Mouse (Mus musculus): ENCODE measurements at regions not wholly inside any gene's neighbourhood (a gene's known extent, or its start where the extent isn't known, plus 50 kb on each side); places are given as distances from the start of the nearest gene placed in this dataset.
A peak's percentile ranks its signal among the peaks of the same experiment; 100 is the strongest.

- Histone ChIP-seq H3K36me3 (no peaks in the 10 kb centered on the region), H3K9ac (replicated peaks) (no peak overlapping the region), H3K27me3 (no peaks in the 10 kb centered on the region), H3K4me1 (no peaks in the 10 kb centered on the region), H3K9me3 (no peaks in the 10 kb centered on the region), H3K4me2 (replicated peaks) (no peak overlapping the region), H3K27ac (replicated peaks) (no peak overlapping the region), H3K4me3 (no peak overlapping the region)
- WGBS, result 60% methylated on average over 17 of the region's 17 CpGs
- ATAC-seq (replicated peaks), result peak; percentile 73
Observed at GRCm38 (mm10) chr10:71485063-71485762, 137.7 kb downstream of the Ipmk start.

- H3K4me1 ChIP-seq, result no peaks in the 10 kb centered on the region
- no peak overlapping the region for H3K27ac ChIP-seq (replicated peaks)
- 86% methylated on average over 7 of the region's 7 CpGs for WGBS
- H3K36me3 ChIP-seq, result no peaks in the 10 kb centered on the region
- H3K9me3 ChIP-seq, result no peaks in the 10 kb centered on the region
- ATAC-seq (replicated peaks), result no peak
- H3K9ac ChIP-seq (replicated peaks), result no peak overlapping the region
- no peaks in the 10 kb centered on the region for H3K27me3 ChIP-seq
- no peak overlapping the region for H3K4me3 ChIP-seq
- no peak overlapping the region for H3K4me2 ChIP-seq (replicated peaks)
Observed at GRCm38 (mm10) chr10:71489791-71490190, 142.2 kb downstream of the Ipmk start.

- no peak for ATAC-seq (replicated peaks)
Observed at GRCm38 (mm10) chr10:71502096-71502495, 154.5 kb downstream of the Ipmk start.

GRCm38 (mm10) chr10:71504219-71504618 is 156.7 kb downstream of the Ipmk start:
- Histone ChIP-seq H3K9me3 (no peaks in the 10 kb centered on the region), H3K4me3 (no peak overlapping the region), H3K4me1 (no peaks in the 10 kb centered on the region), H3K27me3 (no peaks in the 10 kb centered on the region), H3K4me2 (replicated peaks) (no peak overlapping the region), H3K36me3 (no peaks in the 10 kb centered on the region), H3K27ac (replicated peaks) (no peak overlapping the region), H3K9ac (replicated peaks) (no peak overlapping the region)
- ATAC-seq (replicated peaks), result no peak
- 93% methylated on average over 1 of the region's 1 CpGs for WGBS

More at GRCm38 (mm10) chr10:71502096-71502495, 154.5 kb downstream of the Ipmk start:
- Histone ChIP-seq H3K4me3 (no peak overlapping the region), H3K27me3 (no peaks in the 10 kb centered on the region), H3K4me1 (no peaks in the 10 kb centered on the region), H3K4me2 (replicated peaks) (no peak overlapping the region), H3K9ac (replicated peaks) (no peak overlapping the region), H3K9me3 (no peaks in the 10 kb centered on the region), H3K27ac (replicated peaks) (no peak overlapping the region), H3K36me3 (no peaks in the 10 kb centered on the region)
- 40% methylated on average over 4 of the region's 5 CpGs for WGBS

- no peak overlapping the region for H3K4me2 ChIP-seq (replicated peaks)
- WGBS, result 88% methylated on average over 2 of the region's 2 CpGs
- no peaks in the 10 kb centered on the region for H3K9me3 ChIP-seq
- no peaks in the 10 kb centered on the region for H3K36me3 ChIP-seq
- H3K27me3 ChIP-seq, result no peaks in the 10 kb centered on the region
- no peak overlapping the region for H3K4me3 ChIP-seq
- H3K4me1 ChIP-seq, result no peaks in the 10 kb centered on the region
- no peak overlapping the region for H3K9ac ChIP-seq (replicated peaks)
- H3K27ac ChIP-seq (replicated peaks), result no peak overlapping the region
- ATAC-seq (replicated peaks), result no peak
Observed at GRCm38 (mm10) chr10:71525290-71525689, 177.7 kb downstream of the Ipmk start.

- H3K36me3 ChIP-seq, result no peaks in the 10 kb centered on the region
- no peak overlapping the region for H3K27ac ChIP-seq (replicated peaks)
- H3K4me3 ChIP-seq, result no peak overlapping the region
- H3K4me2 ChIP-seq (replicated peaks), result no peak overlapping the region
- 94% methylated on average over 2 of the region's 2 CpGs for WGBS
- H3K9me3 ChIP-seq, result no peaks in the 10 kb centered on the region
- H3K4me1 ChIP-seq, result no peaks in the 10 kb centered on the region
- ATAC-seq (replicated peaks), result no peak
- no peak overlapping the region for H3K9ac ChIP-seq (replicated peaks)
- H3K27me3 ChIP-seq, result no peaks in the 10 kb centered on the region
Observed at GRCm38 (mm10) chr10:71533759-71534158, 186.2 kb downstream of the Ipmk start.

- 52% methylated on average over 7 of the region's 7 CpGs for WGBS
Observed at GRCm38 (mm10) chr10:71545489-71545888, 197.9 kb downstream of the Ipmk start.

GRCm38 (mm10) chr10:71546507-71546906 is 198.9 kb downstream of the Ipmk start:
- H3K4me1 ChIP-seq, result no peaks in the 10 kb centered on the region
- no peak for ATAC-seq (replicated peaks)
- no peak overlapping the region for H3K4me2 ChIP-seq (replicated peaks)
- H3K9me3 ChIP-seq, result no peaks in the 10 kb centered on the region
- H3K27ac ChIP-seq (replicated peaks), result no peak overlapping the region
- no peaks in the 10 kb centered on the region for H3K36me3 ChIP-seq
- 88% methylated on average over 7 of the region's 7 CpGs for WGBS
- no peaks in the 10 kb centered on the region for H3K27me3 ChIP-seq
- no peak overlapping the region for H3K9ac ChIP-seq (replicated peaks)
- H3K4me3 ChIP-seq, result no peak overlapping the region

More at GRCm38 (mm10) chr10:71545489-71545888, 197.9 kb downstream of the Ipmk start:
- Histone ChIP-seq H3K4me1 (no peaks in the 10 kb centered on the region), H3K4me2 (replicated peaks) (no peak overlapping the region), H3K27me3 (no peaks in the 10 kb centered on the region), H3K9me3 (no peaks in the 10 kb centered on the region), H3K27ac (replicated peaks) (no peak overlapping the region), H3K4me3 (no peak overlapping the region), H3K9ac (replicated peaks) (no peak overlapping the region), H3K36me3 (no peaks in the 10 kb centered on the region)
- ATAC-seq (replicated peaks), result no peak

- H3K9me3 ChIP-seq, result no peaks in the 10 kb centered on the region
- no peak overlapping the region for H3K27ac ChIP-seq (replicated peaks)
- WGBS, result 93% methylated on average over 10 of the region's 10 CpGs
- H3K4me2 ChIP-seq (replicated peaks), result no peak overlapping the region
- no peaks in the 10 kb centered on the region for H3K36me3 ChIP-seq
- H3K27me3 ChIP-seq, result no peaks in the 10 kb centered on the region
- no peak overlapping the region for H3K4me3 ChIP-seq
- no peak for ATAC-seq (replicated peaks)
- H3K4me1 ChIP-seq, result no peaks in the 10 kb centered on the region
- no peak overlapping the region for H3K9ac ChIP-seq (replicated peaks)
Observed at GRCm38 (mm10) chr10:71583716-71584115, 236.2 kb downstream of the Ipmk start.

GRCm38 (mm10) chr10:71598515-71598914 is 251.0 kb downstream of the Ipmk start:
- H3K9ac ChIP-seq (replicated peaks), result no peak overlapping the region
- H3K4me3 ChIP-seq, result no peak overlapping the region
- 93% methylated on average over 6 of the region's 6 CpGs for WGBS
- H3K9me3 ChIP-seq, result no peaks in the 10 kb centered on the region
- no peak overlapping the region for H3K27ac ChIP-seq (replicated peaks)
- ATAC-seq (replicated peaks), result no peak
- H3K4me1 ChIP-seq, result no peaks in the 10 kb centered on the region
- no peaks in the 10 kb centered on the region for H3K36me3 ChIP-seq
- H3K27me3 ChIP-seq, result no peaks in the 10 kb centered on the region
- H3K4me2 ChIP-seq (replicated peaks), result no peak overlapping the region

- ATAC-seq (replicated peaks), result no peak
- H3K4me2 ChIP-seq (replicated peaks), result no peak overlapping the region
- H3K36me3 ChIP-seq, result no peaks in the 10 kb centered on the region
- no peaks in the 10 kb centered on the region for H3K4me1 ChIP-seq
- no peak overlapping the region for H3K9ac ChIP-seq (replicated peaks)
- no peaks in the 10 kb centered on the region for H3K27me3 ChIP-seq
- H3K4me3 ChIP-seq, result no peak overlapping the region
- H3K9me3 ChIP-seq, result no peaks in the 10 kb centered on the region
- 89% methylated on average over 4 of the region's 4 CpGs for WGBS
- no peak overlapping the region for H3K27ac ChIP-seq (replicated peaks)
Observed at GRCm38 (mm10) chr10:71613736-71614135, 266.2 kb downstream of the Ipmk start.

GRCm38 (mm10) chr10:71617156-71617555 is 269.6 kb downstream of the Ipmk start:
- Histone ChIP-seq H3K4me2 (replicated peaks) (no peak overlapping the region), H3K27ac (replicated peaks) (no peak overlapping the region), H3K9me3 (no peaks in the 10 kb centered on the region), H3K27me3 (no peaks in the 10 kb centered on the region), H3K4me3 (no peak overlapping the region), H3K4me1 (no peaks in the 10 kb centered on the region), H3K9ac (replicated peaks) (no peak overlapping the region), H3K36me3 (no peaks in the 10 kb centered on the region)
- 88% methylated on average over 4 of the region's 4 CpGs for WGBS
- ATAC-seq (replicated peaks), result no peak

- no peak overlapping the region for H3K4me3 ChIP-seq
- H3K4me2 ChIP-seq (replicated peaks), result no peak overlapping the region
- no peak overlapping the region for H3K9ac ChIP-seq (replicated peaks)
- H3K27ac ChIP-seq (replicated peaks), result no peak overlapping the region
- H3K36me3 ChIP-seq, result no peaks in the 10 kb centered on the region
- no peaks in the 10 kb centered on the region for H3K27me3 ChIP-seq
- no peaks in the 10 kb centered on the region for H3K9me3 ChIP-seq
- ATAC-seq (replicated peaks), result no peak
- 87% methylated on average over 3 of the region's 3 CpGs for WGBS
- no peaks in the 10 kb centered on the region for H3K4me1 ChIP-seq
Observed at GRCm38 (mm10) chr10:71646071-71646470, 298.5 kb downstream of the Ipmk start.
